Mouse (Mus musculus) limb, embryonic 15.5 days (tissue): ENCODE results near the gene Dad1. TPM values are rescaled to one million over a fixed set of nuclear protein-coding genes. Genes with fewer than 3 reads are reported as not detected.

Experiments used
- polyA plus RNA-seq: library from polyadenylated mRNA; unstranded; fragments of >200 nt; fragmentation: Nextera tagmentation; extraction: Ambion mirVana; gene quantifications from 2 replicates; pipeline ENCODE4 v1.2.1, GENCODE M21; 2015

Gene Dad1
- polyA plus RNA-seq, 1 experiment from 2014 or later = 403 TPM

Other genes starting within 250 kb of the Dad1 start
- gene Abhd4, start 84 bp upstream of the Dad1 start, polyA plus RNA-seq = 56.4 and 56.7 TPM in 2 replicates
- not detected in 2 replicates for gene Olfr49, start 30.8 kb upstream of the Dad1 start, polyA plus RNA-seq
- gene Oxa1l, start 106.7 kb upstream of the Dad1 start, polyA plus RNA-seq = 36.1 and 37.7 TPM in 2 replicates
- gene Slc7a7, start 163.7 kb upstream of the Dad1 start, polyA plus RNA-seq = 5.8 and 6.5 TPM in 2 replicates
- gene Mrpl52, start 172.8 kb upstream of the Dad1 start, polyA plus RNA-seq = 196 and 218 TPM in 2 replicates
- 245 and 272 TPM in 2 replicates for gene Mmp14, start 177.5 kb upstream of the Dad1 start, polyA plus RNA-seq
- 42.8 and 46.4 TPM in 2 replicates for gene Lrp10, start 210.0 kb upstream of the Dad1 start, polyA plus RNA-seq
- gene Rem2, start 222.0 kb upstream of the Dad1 start, polyA plus RNA-seq = 1.5 and 2.2 TPM in 2 replicates